Mouse (Mus musculus) lung, postnatal 4 days (tissue): ENCODE measurements around the gene Pram1.
A peak's percentile ranks its signal among the peaks of the same experiment; 100 is the strongest.

Source experiments
- DNase-seq, 2 experiments: peaks; one replicate each; pipeline ENCODE4 v3.0.0; 2021

The Pram1 gene

DNA sequence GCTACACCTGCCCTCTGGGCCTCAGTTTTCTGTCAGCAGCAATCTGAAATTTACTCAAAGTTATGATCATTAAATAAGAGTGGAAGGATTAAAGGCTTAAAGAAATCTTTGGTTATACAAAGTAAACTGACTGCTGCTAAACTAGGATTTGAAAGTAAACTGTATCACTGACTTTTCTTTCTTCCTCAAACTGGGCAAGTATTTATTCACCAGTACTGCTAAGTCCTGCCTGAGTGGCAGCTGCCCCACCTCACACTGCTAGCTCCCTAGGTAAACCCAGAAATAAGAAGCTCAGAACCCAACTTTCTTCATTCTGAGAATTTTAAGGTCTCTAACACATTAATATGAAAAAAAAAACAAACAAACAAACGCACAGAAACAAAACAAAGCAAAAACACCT, 36.0 kb downstream of the Pram1 start:
- no peak for DNase-seq

DNA sequence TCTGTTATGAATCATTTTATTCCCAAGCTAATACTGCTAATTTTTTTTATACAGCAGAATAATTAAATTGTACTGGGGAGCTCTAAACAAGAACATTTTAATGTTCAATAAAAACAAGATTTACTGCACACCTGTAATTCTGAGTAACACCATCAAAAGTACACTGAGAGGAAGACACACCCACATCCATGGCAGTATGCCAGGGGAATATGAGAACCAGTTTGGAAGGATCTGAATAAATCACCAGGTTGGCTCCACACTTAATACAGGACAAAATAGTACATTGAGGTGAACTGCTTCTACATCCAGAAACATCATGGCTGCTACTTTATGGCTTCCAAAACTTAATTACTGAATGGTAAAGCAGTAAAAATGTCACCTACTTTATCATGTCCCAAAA, 37.6 kb downstream of the Pram1 start:
- peak in 1 of 2 experiments; percentile 18 for DNase-seq

DNA sequence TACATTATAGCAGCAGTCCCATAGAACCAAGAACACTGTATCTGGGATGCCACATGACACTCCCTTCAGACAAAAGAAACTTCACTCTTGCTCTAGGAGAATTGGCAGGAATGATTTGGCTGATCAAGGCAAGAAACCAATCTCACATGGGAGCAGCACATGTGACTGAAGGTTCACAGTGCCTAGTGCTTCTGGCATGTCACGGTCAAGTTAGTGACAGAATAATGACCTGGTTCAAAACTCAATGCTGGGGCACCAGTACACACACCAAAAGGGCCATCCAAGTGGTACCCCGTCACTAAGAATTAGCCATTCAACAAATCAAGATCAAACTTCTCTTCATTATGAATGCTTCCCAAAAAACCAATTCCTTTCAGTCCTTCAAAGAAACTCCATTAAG, 38.2 kb downstream of the Pram1 start:
- no peak for DNase-seq

DNA sequence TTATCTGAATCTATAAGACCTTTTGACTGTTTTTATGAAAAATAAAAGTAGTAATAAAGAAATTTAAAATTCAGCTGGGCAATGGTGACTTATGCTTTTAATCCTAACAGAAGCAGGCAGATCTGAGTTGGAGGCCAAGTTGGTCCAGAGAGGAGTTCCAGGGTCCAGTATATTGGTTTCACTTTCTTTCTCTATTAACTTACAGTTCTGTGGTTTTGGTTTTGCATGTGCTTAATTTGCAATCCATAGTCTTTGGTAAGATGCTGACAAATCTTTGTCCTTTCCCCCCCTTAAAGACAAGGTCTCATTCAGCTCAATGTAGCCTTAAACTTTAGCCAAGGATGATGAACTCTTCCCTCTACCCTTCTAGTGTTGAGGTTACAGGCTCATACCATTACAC, 40.9 kb downstream of the Pram1 start:
- no peak for DNase-seq

DNA sequence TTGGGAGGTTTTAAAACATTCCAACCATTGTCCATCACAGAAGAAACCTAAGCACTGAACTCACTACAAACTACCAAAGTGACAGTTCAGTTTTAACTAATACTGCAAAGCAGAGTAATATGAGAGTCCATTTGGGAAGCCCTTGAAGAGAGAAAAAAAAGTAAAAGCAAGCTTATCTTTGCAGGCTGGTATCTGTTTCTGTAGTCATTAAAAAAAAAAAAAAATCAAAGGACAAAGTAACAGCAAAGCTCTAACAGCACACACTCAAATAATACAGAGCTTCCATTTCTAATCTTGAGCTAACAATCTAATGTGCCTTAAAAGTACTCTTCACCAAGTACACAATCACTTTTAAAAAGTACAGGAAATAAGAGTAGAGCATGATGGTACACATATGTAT, 43.9 kb downstream of the Pram1 start:
- DNase-seq: no peak

DNA sequence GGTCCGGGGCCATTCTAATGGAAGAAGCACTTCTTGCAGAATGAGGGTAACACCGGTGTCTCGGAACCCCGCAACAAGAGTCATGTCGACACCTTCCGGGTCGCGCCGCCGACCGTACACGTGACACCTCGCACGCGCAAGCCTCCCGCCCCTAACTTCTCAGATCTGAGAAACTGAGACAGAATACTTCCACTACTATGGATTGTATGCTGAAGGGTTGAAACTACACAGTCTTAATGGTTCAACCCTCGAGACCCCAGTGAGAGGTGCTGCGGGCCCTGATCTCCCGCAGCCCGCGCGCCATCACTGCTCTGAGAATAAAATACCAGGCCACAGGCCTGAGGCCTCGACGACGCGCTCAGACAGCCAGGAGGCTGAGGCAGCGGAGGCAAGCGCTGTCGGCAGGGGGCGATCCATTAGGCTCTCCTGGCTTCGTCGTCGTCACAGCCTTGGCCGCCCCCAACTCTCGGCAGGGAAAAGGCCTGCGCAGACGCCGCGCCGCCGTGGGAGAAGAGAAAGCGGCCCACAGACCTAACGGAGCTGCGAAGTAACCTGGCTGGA, 46.9 kb downstream of the Pram1 start:
- peak; percentile 76 to 77 for DNase-seq

DNA sequence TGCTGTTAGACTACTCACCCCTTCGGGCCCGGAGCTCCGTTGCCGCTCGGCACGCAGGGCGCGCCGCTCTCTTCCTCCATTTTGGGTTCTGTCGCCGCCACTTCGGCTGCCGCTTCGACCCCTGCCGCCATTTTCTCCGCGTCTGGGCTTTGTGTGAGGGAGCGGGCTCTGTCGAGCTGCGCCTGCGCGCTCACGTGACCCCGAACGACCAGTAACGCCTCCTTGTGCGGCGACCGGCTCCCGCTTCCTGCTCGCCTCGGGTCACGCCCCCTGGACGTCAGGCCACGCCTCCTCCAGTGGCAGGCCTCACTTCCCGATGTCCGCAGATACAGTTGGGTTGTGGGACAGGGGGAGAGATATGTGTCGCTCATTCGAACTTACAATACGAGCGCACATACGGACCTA, 47.4 kb downstream of the Pram1 start:
- peak; percentile 99 for DNase-seq

DNA sequence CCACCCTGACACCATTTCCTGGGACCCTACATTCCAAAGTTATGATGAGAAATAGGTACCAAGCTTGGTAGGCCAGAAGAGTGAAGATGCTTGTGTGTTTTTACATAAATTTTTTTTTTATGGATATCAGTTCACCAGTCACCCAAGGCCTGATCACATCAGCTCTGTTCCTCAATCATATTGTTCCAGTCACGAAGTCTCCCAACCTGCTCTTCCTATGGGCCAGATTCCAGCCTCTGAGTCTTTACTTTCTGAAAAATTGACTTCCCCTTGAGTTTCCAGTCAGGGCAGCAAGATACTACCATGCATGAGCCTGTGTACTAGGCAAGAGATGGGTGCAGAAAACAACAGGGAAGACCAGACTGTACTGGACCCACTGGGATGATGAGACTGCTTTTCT, 48.9 kb downstream of the Pram1 start, which contains the start of gene Hnrnpm:
Gene Hnrnpm, minus strand, starts transcription at position 101 of the 400 bp plus-strand sequence.
- DNase-seq: no peak
